Mouse (Mus musculus) CH12.LX (cell line): ENCODE results near the gene Skint10.

Experiments used
- CTCF ChIP-seq, 2 experiments: IDR thresholded peaks in 1 of 2; conservative IDR thresholded peaks in 1 of 2; 2 replicates each; pipeline ENCODE4 v1.5.1; 2011 to 2012; ENCODE audit warnings: low read depth in 2 of 2, low read length in 2 of 2, improper control_type of control experiment in 1 of 2, inconsistent platforms in 1 of 2, mild to moderate bottlenecking in 1 of 2, moderate library complexity in 1 of 2
- ELF1 ChIP-seq: IDR thresholded peaks from 2 replicates; pipeline ENCODE4 v1.6.1; 2014; ENCODE audit warnings: low read depth, mild to moderate bottlenecking, inconsistent platforms, low read length, improper control_type of control experiment
- EP300 ChIP-seq: IDR thresholded peaks from 2 replicates; pipeline ENCODE4 v1.6.1; 2011; ENCODE audit warnings: low read length, improper control_type of control experiment
- MAZ ChIP-seq: IDR thresholded peaks from 2 replicates; pipeline ENCODE4 v1.6.1; 2012; ENCODE audit warnings: low read depth, mild to moderate bottlenecking, inconsistent platforms, low read length, improper control_type of control experiment, moderate library complexity
- POLR2A ChIP-seq: IDR thresholded peaks from 2 replicates; pipeline ENCODE4 v1.6.1; 2011; ENCODE audit warnings: low read depth, mild to moderate bottlenecking, improper control_type of control experiment, low read length
- RAD21 ChIP-seq: IDR thresholded peaks from 2 replicates; pipeline ENCODE4 v1.6.1; 2011; ENCODE audit warnings: low read depth, mild to moderate bottlenecking, low read length, improper control_type of control experiment, moderate library complexity
- SIN3A ChIP-seq: IDR thresholded peaks from 2 replicates; pipeline ENCODE4 v1.6.1; 2012; ENCODE audit warnings: low read length, improper control_type of control experiment, inconsistent platforms
- SMC3 ChIP-seq: IDR thresholded peaks from 2 replicates; pipeline ENCODE4 v1.6.1; 2011; ENCODE audit warnings: low read depth, low read length, improper control_type of control experiment
- USF2 ChIP-seq: conservative IDR thresholded peaks from 2 replicates; pipeline ENCODE4 v1.6.1; 2011; ENCODE audit warnings: low read depth, low read length, improper control_type of control experiment

DNA sequence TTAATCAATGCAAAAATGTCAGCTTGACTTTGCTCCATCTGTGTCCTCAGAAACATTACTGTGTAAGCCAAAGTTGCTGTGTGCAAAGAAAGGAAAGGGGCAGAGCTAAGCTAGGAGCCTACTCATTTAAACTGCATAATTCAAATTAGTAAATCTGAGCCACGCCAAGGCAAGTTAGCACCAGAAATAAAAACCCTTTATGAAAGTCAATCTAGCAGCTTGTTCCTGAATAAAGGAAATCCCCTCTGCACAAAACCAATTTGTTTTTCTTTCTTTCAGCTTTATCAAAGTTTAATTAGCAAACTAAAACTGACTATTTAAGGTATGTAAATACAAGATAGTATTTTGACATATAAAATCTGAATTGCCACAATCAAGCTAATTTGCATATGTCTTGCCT, at the start of gene Skint10:
- no peak for TF ChIP-seq EP300
- no peak for TF ChIP-seq POLR2A
- TF ChIP-seq CTCF (conservative IDR thresholded peaks at IDR 0.05 in 1 of 2, IDR thresholded peaks at IDR 0.05 in 1 of 2; ENCODE audit: low read depth in 2 of 2, low read length in 2 of 2): no peak
- no peak for TF ChIP-seq USF2
- TF ChIP-seq RAD21: no peak
- TF ChIP-seq SIN3A: no peak
- no peak for TF ChIP-seq SMC3
- no peak for TF ChIP-seq MAZ
- no peak for TF ChIP-seq ELF1
